Mouse (Mus musculus) kidney, postnatal 0 days (tissue): ENCODE measurements at regions not wholly inside any gene's neighbourhood (a gene's known extent, or its start where the extent isn't known, plus 50 kb on each side); places are given as distances from the start of the nearest gene placed in this dataset.

ENCODE experiments used
- ATAC-seq: fragments of 200-750 bp; cut with Nextera tagmentation; replicated peaks from 2 replicates; pipeline ENCODE4 v1.8.0; 2017; ENCODE audit warnings: low read depth, moderate number of reproducible peaks, moderate TSS enrichment, moderate library complexity; ENCODE audit not compliant: low FRiP score
- DNase-seq: peaks from one replicate; pipeline ENCODE4 v3.0.0-alpha.2; 2016; ENCODE audit warnings: low spot score
- H3K27ac ChIP-seq: fragments of 300-500 bp; sonication (generic); 2 replicates; pipeline ENCODE4 v1.5.1; 2014; ENCODE audit warnings: mild to moderate bottlenecking
- H3K27me3 ChIP-seq: fragments of 300-500 bp; sonication (generic); 2 replicates; pipeline ENCODE4 v1.6.1; 2014; ENCODE audit warnings: low read length, mixed read lengths; ENCODE audit not compliant: insufficient read depth
- H3K36me3 ChIP-seq: fragments of 300-500 bp; sonication (generic); 2 replicates; pipeline ENCODE4 v1.6.1; 2014; ENCODE audit warnings: low read length, mixed read lengths; ENCODE audit not compliant: insufficient read depth
- H3K4me1 ChIP-seq: fragments of 300-500 bp; sonication (generic); replicated peaks from 2 replicates; pipeline ENCODE4 v1.6.1; 2014; ENCODE audit warnings: antibody characterized with exemption, low read length, mixed read lengths; ENCODE audit not compliant: insufficient read depth
- H3K4me2 ChIP-seq: fragments of 300-500 bp; sonication (generic); 2 replicates; pipeline ENCODE4 v1.6.1; 2014; ENCODE audit warnings: mild to moderate bottlenecking, low read length, moderate library complexity, mixed read lengths
- H3K4me3 ChIP-seq: fragments of 300-500 bp; sonication (generic); replicated peaks from 2 replicates; pipeline ENCODE4 v1.5.1; 2014; ENCODE audit warnings: low read depth, low read length
- H3K9ac ChIP-seq: fragments of 300-500 bp; sonication (generic); 2 replicates; pipeline ENCODE4 v1.6.1; 2014; ENCODE audit warnings: low read depth, low read length
- H3K9me3 ChIP-seq: fragments of 300-500 bp; sonication (generic); replicated peaks from 2 replicates; pipeline ENCODE4 v1.6.1; 2016; ENCODE audit warnings: low read length, inconsistent platforms, mixed read lengths
- CTCF ChIP-seq: IDR thresholded peaks from 2 replicates; pipeline ENCODE4 v1.5.1; 2016; ENCODE audit warnings: antibody characterized with exemption, low read depth, mild to moderate bottlenecking, moderate library complexity
- WGBS: fragments of 180-500 bp; shearing (Covaris S2); extraction: QIAGEN DNeasy Blood & Tissue Kit; methylation state at CpG from one replicate; pipeline ENCODE4 v1.1.7; 2014; 5-methylcytosine and 5-hydroxymethylcytosine counted together

DNA sequence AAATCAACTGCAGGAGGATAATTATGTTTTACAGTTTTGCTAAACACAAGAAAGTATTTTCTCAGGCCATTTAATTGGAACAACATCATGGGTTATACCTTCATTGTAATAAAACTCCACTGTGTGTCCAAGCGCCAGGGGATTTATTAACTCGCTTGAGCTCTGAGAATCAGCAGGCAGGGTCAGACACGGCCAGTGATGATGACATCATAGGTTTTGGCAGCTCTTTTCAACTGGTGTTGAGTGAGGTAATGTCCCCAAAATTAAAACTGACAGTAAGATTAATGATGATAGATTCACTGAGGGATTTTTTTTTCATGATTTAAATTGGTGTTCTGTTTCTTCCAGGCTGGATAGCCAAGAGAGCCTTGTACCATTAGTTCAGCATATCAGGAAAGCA, 576.7 kb upstream of the Clint1 start:
- no peaks in the 10 kb centered on the region for H3K27me3 ChIP-seq
- H3K4me3 ChIP-seq: no peak overlapping the region
- H3K9ac ChIP-seq: no peak overlapping the region
- WGBS: 48% methylated on average over 3 of the region's 3 CpGs
- DNase-seq (no peak), ATAC-seq (no peak)
- H3K27ac ChIP-seq: no peak overlapping the region
- H3K4me2 ChIP-seq: no peak overlapping the region
- H3K4me1 ChIP-seq: no peaks in the 10 kb centered on the region
- H3K36me3 ChIP-seq: no peaks in the 10 kb centered on the region
- H3K9me3 ChIP-seq: no peaks in the 10 kb centered on the region
- TF ChIP-seq CTCF: no peak

DNA sequence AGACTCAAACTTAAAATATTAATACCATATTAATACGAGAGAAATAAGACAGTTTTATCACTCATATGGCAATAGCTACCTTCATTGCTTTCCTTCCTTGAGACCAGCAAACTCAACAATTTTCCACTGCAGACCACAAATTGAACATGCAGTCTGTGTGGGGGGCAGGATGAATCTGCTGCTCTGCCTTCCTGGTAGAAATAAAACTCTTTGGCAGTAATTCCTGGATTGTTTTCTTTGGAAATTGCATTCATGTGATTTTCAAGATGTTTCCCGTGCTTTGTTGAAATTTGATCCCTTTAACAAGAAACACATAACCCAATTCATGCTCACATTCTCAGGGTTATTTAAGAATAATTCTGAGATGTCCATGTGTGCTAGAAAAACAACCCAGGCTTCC, 555.1 kb upstream of the Clint1 start:
- no peaks in the 10 kb centered on the region for H3K9me3 ChIP-seq
- no peaks in the 10 kb centered on the region for H3K36me3 ChIP-seq
- ATAC-seq (no peak), DNase-seq (peak; percentile 50)
- H3K9ac ChIP-seq: no peak overlapping the region
- H3K27ac ChIP-seq: no peak overlapping the region
- no peak overlapping the region for H3K4me2 ChIP-seq
- TF ChIP-seq CTCF: no peak
- H3K4me3 ChIP-seq: no peak overlapping the region
- no peaks in the 10 kb centered on the region for H3K27me3 ChIP-seq
- no peaks in the 10 kb centered on the region for H3K4me1 ChIP-seq
- 32% methylated on average over 2 of the region's 2 CpGs for WGBS

DNA sequence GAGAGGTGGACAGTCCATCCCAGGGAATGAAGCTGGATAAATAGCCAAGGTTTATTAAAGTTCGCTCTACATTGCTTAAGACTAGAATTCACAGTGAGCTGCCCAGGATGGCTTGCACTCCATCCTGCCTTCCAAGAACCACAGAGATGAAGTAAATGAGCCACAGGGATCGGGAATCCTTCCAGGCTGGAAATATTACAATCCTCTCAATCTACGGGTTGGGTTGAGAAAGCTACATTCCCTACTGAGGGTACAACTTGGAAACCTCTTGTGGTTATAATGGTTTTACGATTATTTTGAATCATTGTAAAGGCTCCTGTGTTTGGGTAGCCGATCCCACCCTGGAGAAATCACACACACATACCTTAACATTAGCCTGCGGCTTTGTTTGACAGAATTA, 539.9 kb upstream of the Clint1 start:
- Histone ChIP-seq H3K36me3 (no peaks in the 10 kb centered on the region), H3K27me3 (no peaks in the 10 kb centered on the region), H3K27ac (no peak overlapping the region), H3K4me2 (no peak overlapping the region), H3K9ac (no peak overlapping the region), H3K9me3 (no peaks in the 10 kb centered on the region), H3K4me3 (no peak overlapping the region), H3K4me1 (no peaks in the 10 kb centered on the region)
- WGBS: 79% methylated on average over 6 of the region's 6 CpGs
- DNase-seq: no peak
- no peak for TF ChIP-seq CTCF
- ATAC-seq: no peak

DNA sequence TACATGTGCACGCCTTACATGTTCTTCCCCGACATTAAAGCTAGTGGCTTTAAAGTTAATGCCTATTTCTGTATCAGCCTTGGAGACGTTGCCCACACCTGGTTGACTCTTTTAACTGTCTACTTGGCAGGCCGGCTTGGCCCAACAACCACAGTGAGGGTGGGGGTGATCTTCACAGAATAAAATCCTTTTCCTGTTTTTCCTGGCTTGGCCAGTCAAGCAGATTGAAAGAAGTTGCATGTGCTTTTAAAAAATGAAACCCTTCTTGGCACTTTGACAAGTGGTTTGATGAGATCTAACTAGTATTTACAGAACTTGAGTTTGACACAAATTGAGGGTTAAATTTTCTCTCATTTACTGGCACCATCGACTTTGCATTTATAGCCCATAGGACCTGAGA, 528.1 kb upstream of the Clint1 start:
- H3K9me3 ChIP-seq: no peaks in the 10 kb centered on the region
- no peak overlapping the region for H3K4me2 ChIP-seq
- no peak for TF ChIP-seq CTCF
- no peak overlapping the region for H3K9ac ChIP-seq
- DNase-seq: no peak
- ATAC-seq: no peak
- H3K27ac ChIP-seq: no peak overlapping the region
- H3K27me3 ChIP-seq: no peaks in the 10 kb centered on the region
- WGBS: 71% methylated on average over 5 of the region's 5 CpGs
- no peak overlapping the region for H3K4me3 ChIP-seq
- H3K36me3 ChIP-seq: no peaks in the 10 kb centered on the region
- no peaks in the 10 kb centered on the region for H3K4me1 ChIP-seq

DNA sequence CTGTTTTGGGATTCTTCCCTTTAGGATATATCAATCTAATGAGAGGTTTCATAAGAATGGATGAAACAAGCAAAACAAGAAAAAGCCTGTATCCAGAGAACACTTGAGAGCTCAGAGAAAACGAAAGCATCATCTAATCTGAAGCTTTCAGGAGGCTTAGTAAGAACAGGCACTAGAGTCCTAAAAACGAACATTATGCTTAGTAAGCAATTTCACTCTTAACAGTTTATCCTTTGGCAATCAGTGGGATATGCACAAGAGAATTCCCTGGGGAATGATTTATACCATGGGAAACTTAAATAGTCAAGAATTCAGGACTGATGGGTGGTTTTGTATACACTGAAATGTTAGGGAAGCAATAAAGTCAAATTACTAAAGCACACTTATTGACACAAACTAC, 521.5 kb upstream of the Clint1 start:
- WGBS: 76% methylated on average over 2 of the region's 2 CpGs
- Histone ChIP-seq H3K4me1 (no peaks in the 10 kb centered on the region), H3K36me3 (no peaks in the 10 kb centered on the region), H3K4me2 (no peak overlapping the region), H3K27ac (no peak overlapping the region), H3K9me3 (no peaks in the 10 kb centered on the region), H3K4me3 (no peak overlapping the region), H3K9ac (no peak overlapping the region), H3K27me3 (no peaks in the 10 kb centered on the region)
- no peak for ATAC-seq
- no peak for TF ChIP-seq CTCF
- DNase-seq: no peak

DNA sequence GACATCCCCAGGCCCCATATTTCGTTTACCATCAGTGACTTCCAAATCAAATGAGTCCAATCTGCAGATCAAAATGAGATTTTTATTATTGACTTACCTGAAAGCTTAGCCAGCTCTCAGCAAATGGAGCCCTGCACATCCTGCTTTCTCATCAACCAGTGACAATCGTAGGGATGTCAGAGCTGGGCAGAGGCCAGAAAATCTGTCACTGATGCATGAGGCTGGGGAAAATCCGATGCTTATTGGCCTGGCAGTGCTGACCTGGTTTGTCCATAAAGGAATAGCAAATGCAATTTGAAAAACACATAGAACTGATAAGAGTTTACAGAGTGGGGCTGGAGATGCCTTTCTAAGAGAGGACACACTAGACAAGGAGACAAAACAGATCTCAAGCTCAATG, 518.1 kb upstream of the Clint1 start:
- Histone ChIP-seq H3K9me3 (no peaks in the 10 kb centered on the region), H3K27ac (no peak overlapping the region), H3K4me2 (no peak overlapping the region), H3K36me3 (no peaks in the 10 kb centered on the region), H3K27me3 (no peaks in the 10 kb centered on the region), H3K4me1 (no peaks in the 10 kb centered on the region), H3K9ac (no peak overlapping the region), H3K4me3 (no peak overlapping the region)
- no peak for TF ChIP-seq CTCF
- 72% methylated on average over 3 of the region's 3 CpGs for whole genome bisulfite sequencing
- ATAC-seq: no peak
- DNase-seq: no peak

DNA sequence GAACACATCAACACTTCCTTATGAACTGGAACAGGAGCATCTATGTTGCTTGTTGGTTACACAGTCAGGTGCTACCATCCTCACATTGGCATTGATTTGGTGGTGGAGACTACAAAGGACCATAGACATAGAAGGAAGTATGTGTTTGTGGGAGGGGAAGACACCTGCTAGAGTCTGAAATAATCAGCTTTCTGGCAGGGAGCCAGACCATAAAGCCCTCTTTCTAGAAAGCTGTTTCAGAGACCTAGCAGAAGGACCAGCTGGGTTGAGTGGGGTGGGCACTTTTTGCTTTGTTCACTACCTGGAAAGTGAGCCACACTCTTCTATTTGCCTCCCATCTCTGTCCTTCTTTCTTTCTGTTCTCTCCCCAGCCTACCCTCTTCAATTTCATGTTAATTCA, 502.5 kb upstream of the Clint1 start:
- H3K36me3 ChIP-seq: no peaks in the 10 kb centered on the region
- H3K4me1 ChIP-seq: no peaks in the 10 kb centered on the region
- H3K9me3 ChIP-seq: no peaks in the 10 kb centered on the region
- no peak for TF ChIP-seq CTCF
- DNase-seq (no peak), ATAC-seq (no peak)
- H3K27ac ChIP-seq: no peak overlapping the region
- H3K9ac ChIP-seq: no peak overlapping the region
- H3K4me3 ChIP-seq: no peak overlapping the region
- no peaks in the 10 kb centered on the region for H3K27me3 ChIP-seq
- no peak overlapping the region for H3K4me2 ChIP-seq
